Mouse (Mus musculus) limb, embryonic 11.5 days (tissue): ENCODE results near the gene Endov. TPM values are rescaled to one million over a fixed set of nuclear protein-coding genes. Genes with fewer than 3 reads are reported as not detected.

ENCODE experiments used
- ATAC-seq: fragments of 200-750 bp; cut with Nextera tagmentation; 2 replicates; pipeline ENCODE4 v1.8.0; 2017; ENCODE audit warnings: low read depth; ENCODE audit not compliant: insufficient number of reproducible peaks, low FRiP score, low TSS enrichment
- DNase-seq: peaks from one replicate; pipeline ENCODE4 v3.0.0-alpha.2; 2015; ENCODE audit warnings: low spot score
- H3K27ac ChIP-seq: fragments of 300-500 bp; sonication (generic); replicated peaks from 2 replicates; pipeline ENCODE4 v1.5.1; 2014; ENCODE audit warnings: low read depth, mild to moderate bottlenecking, low read length
- H3K27me3 ChIP-seq: fragments of 300-500 bp; sonication (generic); 2 replicates; pipeline ENCODE4 v1.6.1; 2014; ENCODE audit warnings: mild to moderate bottlenecking, low read length, mixed read lengths; ENCODE audit not compliant: control insufficient read depth, insufficient read depth
- H3K36me3 ChIP-seq: fragments of 300-500 bp; sonication (generic); 2 replicates; pipeline ENCODE4 v1.6.1; 2014; ENCODE audit warnings: mild to moderate bottlenecking, low read length, moderate library complexity, mixed read lengths; ENCODE audit not compliant: control insufficient read depth, insufficient read depth
- H3K4me1 ChIP-seq: fragments of 300-500 bp; sonication (generic); 2 replicates; pipeline ENCODE4 v1.6.1; 2014; ENCODE audit warnings: low read length, mixed read lengths; ENCODE audit not compliant: control insufficient read depth, insufficient read depth
- H3K4me2 ChIP-seq: fragments of 300-500 bp; sonication (generic); 2 replicates; pipeline ENCODE4 v1.6.1; 2014; ENCODE audit warnings: low read depth, mild to moderate bottlenecking, moderate library complexity; ENCODE audit not compliant: severe bottlenecking
- H3K4me3 ChIP-seq: fragments of 300-500 bp; sonication (generic); 2 replicates; pipeline ENCODE4 v1.5.1; 2014; ENCODE audit warnings: low read depth, low read length
- H3K9ac ChIP-seq: fragments of 300-500 bp; sonication (generic); 2 replicates; pipeline ENCODE4 v1.6.1; 2014; ENCODE audit warnings: mild to moderate bottlenecking, low read length
- H3K9me3 ChIP-seq: fragments of 300-500 bp; sonication (generic); 2 replicates; pipeline ENCODE4 v1.6.1; 2016; ENCODE audit warnings: low read length; ENCODE audit not compliant: control insufficient read depth
- WGBS: fragments of 180-500 bp; shearing (Covaris S2); extraction: QIAGEN DNeasy Blood & Tissue Kit; methylation state at CpG from one replicate; pipeline ENCODE4 v1.1.7; 2014; 5-methylcytosine and 5-hydroxymethylcytosine counted together
- polyA plus RNA-seq: library from polyadenylated mRNA; unstranded; fragments of >200 nt; fragmentation: Nextera tagmentation; extraction: Ambion mirVana; gene quantifications from 2 replicates; pipeline ENCODE4 v1.2.1, GENCODE M21; 2014

Endov gene
- polyA plus RNA-seq, 1 experiment from 2014 or later = 17.8 TPM

DNA sequence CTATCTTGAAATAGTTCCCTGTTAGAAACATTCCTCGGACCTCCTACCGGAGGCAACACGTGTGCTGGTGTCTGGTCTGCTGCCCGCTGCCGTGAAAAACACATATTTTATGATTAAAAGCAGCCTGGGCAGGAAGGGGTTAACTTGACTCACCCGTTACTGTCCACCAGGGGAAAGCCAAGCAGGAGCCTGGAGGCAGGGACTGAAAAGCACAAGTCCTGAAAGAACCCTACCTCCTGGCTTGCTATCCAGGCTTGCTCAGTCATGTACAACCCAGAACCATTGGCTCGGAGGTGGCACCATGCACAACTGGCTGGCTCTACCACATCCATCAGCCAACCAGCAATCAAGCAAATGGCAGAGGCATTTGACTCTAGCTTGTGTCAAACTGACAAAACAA is 42.6 kb downstream of the Endov start:
- H3K27ac ChIP-seq = no peak overlapping the region
- no peaks in the 10 kb centered on the region for H3K9me3 ChIP-seq
- DNase-seq (no peak), ATAC-seq (no peak)
- H3K4me2 ChIP-seq = no peak overlapping the region
- WGBS = 69% methylated on average over 7 of the region's 7 CpGs
- no peak overlapping the region for H3K4me3 ChIP-seq
- H3K27me3 ChIP-seq = no peaks in the 10 kb centered on the region
- H3K9ac ChIP-seq = no peak overlapping the region
- H3K4me1 ChIP-seq = no peaks in the 10 kb centered on the region
- no peaks in the 10 kb centered on the region for H3K36me3 ChIP-seq

DNA sequence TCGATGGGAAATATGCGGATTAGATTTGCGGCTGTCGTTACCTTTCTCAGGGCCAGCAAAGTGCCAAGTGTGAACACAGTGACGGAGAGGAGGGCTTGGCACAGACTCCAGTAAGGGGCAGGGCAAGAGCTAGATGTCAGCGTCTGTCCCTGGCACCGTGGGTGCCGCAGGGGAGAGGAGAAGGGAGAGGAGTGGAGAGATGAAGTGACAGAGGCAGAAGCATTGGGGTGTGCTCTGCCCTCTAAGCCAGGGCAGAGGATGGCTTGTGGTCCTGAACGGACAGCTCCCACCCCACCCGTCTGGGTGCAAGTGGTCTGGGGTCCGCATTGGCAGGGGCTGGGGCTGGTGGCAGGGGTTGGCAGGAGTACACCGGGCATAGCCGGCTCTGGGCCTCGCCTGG is 48.8 kb downstream of the Endov start:
- no peak overlapping the region for H3K27ac ChIP-seq
- DNase-seq = peak; percentile 79
- no peak overlapping the region for H3K9ac ChIP-seq
- no peaks in the 10 kb centered on the region for H3K36me3 ChIP-seq
- peaks cover 18% of the 10 kb centered on the region for H3K27me3 ChIP-seq
- no peak overlapping the region for H3K4me3 ChIP-seq
- H3K4me1 ChIP-seq = no peaks in the 10 kb centered on the region
- H3K9me3 ChIP-seq = no peaks in the 10 kb centered on the region
- WGBS = 36% methylated on average over 14 of the region's 14 CpGs
- no peak for ATAC-seq
- H3K4me2 ChIP-seq = no peak overlapping the region

DNA sequence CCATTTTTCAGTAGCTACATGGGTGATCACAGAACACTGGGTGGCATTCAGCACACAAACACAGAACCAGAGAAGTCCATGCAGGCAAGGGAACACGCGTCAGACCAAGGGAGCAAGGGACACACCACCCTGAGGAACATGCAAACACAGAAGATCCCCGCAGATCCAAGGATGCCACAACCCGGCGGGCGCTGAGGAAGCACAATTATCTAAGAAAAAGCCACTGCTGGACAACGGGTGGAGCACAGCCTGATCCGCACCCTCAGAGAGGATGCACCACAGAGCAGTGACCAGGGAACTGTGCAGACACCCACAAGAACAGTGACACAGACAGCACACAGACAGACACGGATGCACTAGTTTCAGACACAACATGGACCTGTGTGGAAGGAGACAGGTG is 49.4 kb downstream of the Endov start:
- Histone ChIP-seq H3K4me1 (no peaks in the 10 kb centered on the region), H3K4me2 (no peak overlapping the region), H3K36me3 (no peaks in the 10 kb centered on the region), H3K27ac (no peak overlapping the region), H3K9ac (no peak overlapping the region), H3K27me3 (peaks cover 25% of the 10 kb centered on the region), H3K9me3 (no peaks in the 10 kb centered on the region), H3K4me3 (no peak overlapping the region)
- WGBS = 76% methylated on average over 9 of the region's 9 CpGs
- DNase-seq (no peak), ATAC-seq (no peak)

DNA sequence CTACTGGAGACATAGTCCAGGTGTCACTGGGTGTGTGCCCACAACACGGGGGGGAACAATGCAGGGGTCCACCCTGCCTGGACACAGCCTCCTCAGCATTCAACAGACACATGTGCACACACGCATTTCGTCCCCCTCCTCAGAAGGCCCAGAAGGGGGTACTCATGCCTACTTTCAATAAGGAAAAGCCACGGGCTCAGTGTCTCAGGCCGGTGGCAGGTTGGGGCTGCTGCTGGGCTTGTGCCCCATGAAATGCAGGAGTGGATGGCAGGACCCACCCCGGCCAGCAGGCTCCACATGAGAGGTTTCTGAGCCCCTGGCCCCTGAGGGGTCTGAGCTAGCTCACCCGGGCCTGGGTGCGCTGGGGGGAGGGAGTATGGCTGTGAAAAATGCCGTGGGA is 49.9 kb downstream of the Endov start:
- Histone ChIP-seq H3K9me3 (no peaks in the 10 kb centered on the region), H3K4me3 (no peak overlapping the region), H3K4me2 (no peak overlapping the region), H3K4me1 (peaks cover 3% of the 10 kb centered on the region; the same call in 1 of the 2 replicates), H3K27me3 (peaks cover 30% of the 10 kb centered on the region), H3K27ac (no peak overlapping the region), H3K9ac (no peak overlapping the region), H3K36me3 (no peaks in the 10 kb centered on the region)
- no peak for DNase-seq
- WGBS = 83% methylated on average over 9 of the region's 9 CpGs
- no peak for ATAC-seq

DNA sequence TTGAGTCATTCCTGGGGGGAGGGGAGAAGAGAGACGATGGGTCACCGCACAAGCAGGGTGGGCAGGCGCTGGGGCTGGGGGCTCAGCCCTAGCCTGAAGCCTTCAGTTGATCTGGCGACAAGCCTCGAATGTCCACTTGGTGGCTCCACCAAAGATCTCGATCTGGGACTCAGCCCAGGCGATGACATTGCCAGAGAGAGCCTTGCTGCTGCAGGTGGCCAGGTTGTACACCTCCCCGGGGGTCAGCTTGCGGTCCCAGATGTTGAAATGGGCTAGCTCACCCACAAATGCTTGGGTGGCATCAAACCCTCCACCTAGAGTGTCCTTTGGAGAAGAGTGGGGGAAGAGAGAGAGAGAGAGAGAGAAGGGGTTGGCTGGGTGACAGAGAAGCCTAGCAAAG is 51.2 kb downstream of the Endov start:
- no peak overlapping the region for H3K27ac ChIP-seq
- peaks cover 13% of the 10 kb centered on the region for H3K4me1 ChIP-seq
- H3K27me3 ChIP-seq = peaks cover 43% of the 10 kb centered on the region
- no peak overlapping the region for H3K4me2 ChIP-seq
- WGBS = 48% methylated on average over 9 of the region's 9 CpGs
- no peaks in the 10 kb centered on the region for H3K9me3 ChIP-seq
- DNase-seq (no peak), ATAC-seq (no peak)
- no peaks in the 10 kb centered on the region for H3K36me3 ChIP-seq
- no peak overlapping the region for H3K4me3 ChIP-seq
- no peak overlapping the region for H3K9ac ChIP-seq

DNA sequence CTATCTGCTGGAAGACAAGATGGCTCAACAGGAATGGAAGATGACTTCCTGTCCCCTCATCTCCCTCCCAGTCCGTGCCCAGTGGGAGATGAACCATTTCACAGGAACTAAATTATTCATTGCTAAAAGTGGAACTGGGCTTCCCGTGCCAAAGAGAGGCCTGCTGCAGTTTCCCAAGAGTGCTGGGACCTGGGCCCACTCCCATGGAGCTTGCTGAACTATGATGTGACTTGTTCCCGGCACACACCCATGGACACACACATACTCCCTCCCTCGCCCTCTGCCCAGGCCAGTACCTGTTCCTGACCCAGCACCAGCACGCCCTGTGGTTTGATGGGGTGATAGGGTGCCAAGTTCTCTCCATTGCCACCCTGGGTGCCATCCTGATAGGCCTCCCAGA is 51.7 kb downstream of the Endov start:
- ATAC-seq (no peak), DNase-seq (no peak)
- Histone ChIP-seq H3K4me2 (no peak overlapping the region), H3K4me3 (no peak overlapping the region), H3K4me1 (peaks cover 13% of the 10 kb centered on the region), H3K9ac (no peak overlapping the region), H3K9me3 (no peaks in the 10 kb centered on the region), H3K27ac (no peak overlapping the region), H3K36me3 (no peaks in the 10 kb centered on the region), H3K27me3 (peaks cover 48% of the 10 kb centered on the region)
- 80% methylated on average over 5 of the region's 5 CpGs for WGBS

DNA sequence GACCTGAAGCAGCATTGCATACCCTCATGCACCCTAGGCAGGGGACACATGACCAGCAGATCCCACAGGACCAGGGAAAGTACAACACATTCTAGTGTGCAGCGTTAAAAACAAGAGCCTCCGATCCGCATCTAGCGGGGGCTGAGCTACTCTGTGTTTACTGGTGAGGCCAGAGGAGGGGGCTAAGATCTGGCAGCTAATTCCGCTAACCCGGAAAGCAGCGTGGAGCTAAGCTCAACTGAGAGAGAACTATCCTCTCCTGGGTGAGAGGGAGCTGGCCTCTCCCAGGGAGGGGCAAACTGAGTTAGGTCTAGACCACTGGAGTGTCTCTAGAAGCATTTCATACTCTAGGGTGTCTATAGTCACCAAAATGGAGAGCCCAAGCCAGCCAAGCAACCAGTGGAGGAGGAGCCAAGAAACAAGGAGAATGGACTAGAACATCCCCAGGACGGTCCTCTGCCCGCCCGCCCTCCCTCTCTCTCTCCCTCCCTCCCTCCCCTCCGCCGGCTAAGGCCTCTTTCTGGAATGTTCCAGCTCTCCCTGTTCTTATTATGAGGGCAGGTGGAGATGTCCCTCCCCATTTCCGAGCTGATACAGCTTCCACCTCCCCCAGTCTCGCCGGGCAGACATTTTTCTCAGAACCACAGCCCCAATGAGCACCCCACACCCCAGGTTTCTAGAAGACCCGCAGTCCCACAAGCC is 52.8 kb downstream of the Endov start:
- no peak overlapping the region for H3K4me2 ChIP-seq
- H3K27me3 ChIP-seq = peaks cover 58% of the 10 kb centered on the region
- peaks cover 15% of the 10 kb centered on the region for H3K4me1 ChIP-seq
- DNase-seq (no peak), ATAC-seq (no peak)
- H3K9me3 ChIP-seq = no peaks in the 10 kb centered on the region
- H3K9ac ChIP-seq = no peak overlapping the region
- H3K27ac ChIP-seq = no peak overlapping the region
- no peak overlapping the region for H3K4me3 ChIP-seq
- WGBS = 53% methylated on average over 16 of the region's 16 CpGs
- no peaks in the 10 kb centered on the region for H3K36me3 ChIP-seq

DNA sequence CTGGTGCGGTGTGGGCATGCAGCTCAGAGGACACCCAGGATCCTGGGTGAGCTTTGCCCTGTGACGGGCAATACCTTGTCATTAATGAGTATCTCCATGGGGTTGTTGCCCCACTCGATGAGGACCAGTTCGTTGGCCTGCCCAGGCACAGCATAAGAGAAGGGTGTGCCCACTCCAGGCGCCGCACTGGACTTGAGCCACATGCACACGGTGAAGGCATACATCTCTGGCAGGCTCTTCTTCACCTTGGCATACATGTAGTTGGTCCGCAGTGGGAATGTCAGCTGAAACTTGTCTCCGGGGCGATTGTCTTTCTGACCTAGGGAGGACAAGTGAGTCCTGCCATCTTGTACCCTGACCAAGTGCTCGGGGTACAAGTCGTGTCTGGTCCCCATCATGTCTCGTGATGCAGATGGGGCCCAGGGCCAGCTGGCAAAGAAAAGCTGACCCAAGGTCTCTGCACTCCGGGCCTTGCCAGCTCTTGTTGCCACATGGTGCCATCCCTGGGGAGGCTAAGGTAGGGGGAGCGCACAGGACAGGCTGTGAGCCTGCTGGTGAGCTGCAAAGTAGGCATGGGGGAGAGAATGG is 53.5 kb downstream of the Endov start:
- no peak overlapping the region for H3K9ac ChIP-seq
- peaks cover 22% of the 10 kb centered on the region for H3K4me1 ChIP-seq
- H3K36me3 ChIP-seq = no peaks in the 10 kb centered on the region
- peaks cover 64% of the 10 kb centered on the region for H3K27me3 ChIP-seq
- ATAC-seq (no peak), DNase-seq (no peak)
- no peak overlapping the region for H3K27ac ChIP-seq
- H3K4me2 ChIP-seq = no peak overlapping the region
- no peaks in the 10 kb centered on the region for H3K9me3 ChIP-seq
- H3K4me3 ChIP-seq = no peak overlapping the region
- WGBS = 86% methylated on average over 15 of the region's 15 CpGs

DNA sequence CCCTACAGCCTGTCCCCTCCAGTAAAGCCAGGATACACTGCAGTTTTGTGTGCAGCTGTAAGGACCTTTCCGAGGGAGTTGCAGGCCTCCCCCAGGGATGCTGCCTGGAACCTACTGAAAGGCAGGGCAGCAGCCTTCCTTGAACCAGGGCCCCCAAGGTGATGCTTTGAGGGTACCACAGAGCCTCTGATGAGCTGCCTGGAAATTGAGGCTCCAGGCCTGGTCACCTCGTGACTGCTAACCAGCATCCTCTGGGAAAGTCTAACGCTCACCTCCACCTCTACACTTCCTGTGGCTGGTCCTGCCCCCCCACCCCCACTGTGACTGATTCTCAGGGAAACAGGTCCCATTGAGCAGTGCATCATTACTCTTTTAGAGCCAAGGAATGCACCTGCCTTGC is 54.1 kb downstream of the Endov start:
- peaks cover 68% of the 10 kb centered on the region for H3K27me3 ChIP-seq
- no peaks in the 10 kb centered on the region for H3K9me3 ChIP-seq
- H3K36me3 ChIP-seq = no peaks in the 10 kb centered on the region
- H3K4me2 ChIP-seq = no peak overlapping the region
- peaks cover 23% of the 10 kb centered on the region for H3K4me1 ChIP-seq
- WGBS = 47% methylated on average over 3 of the region's 3 CpGs
- H3K27ac ChIP-seq = no peak overlapping the region
- H3K9ac ChIP-seq = no peak overlapping the region
- no peak for ATAC-seq
- H3K4me3 ChIP-seq = no peak overlapping the region
- no peak for DNase-seq
